Mouse (Mus musculus): ENCODE data around the gene Adgrf1.

The Adgrf1 gene

DNA sequence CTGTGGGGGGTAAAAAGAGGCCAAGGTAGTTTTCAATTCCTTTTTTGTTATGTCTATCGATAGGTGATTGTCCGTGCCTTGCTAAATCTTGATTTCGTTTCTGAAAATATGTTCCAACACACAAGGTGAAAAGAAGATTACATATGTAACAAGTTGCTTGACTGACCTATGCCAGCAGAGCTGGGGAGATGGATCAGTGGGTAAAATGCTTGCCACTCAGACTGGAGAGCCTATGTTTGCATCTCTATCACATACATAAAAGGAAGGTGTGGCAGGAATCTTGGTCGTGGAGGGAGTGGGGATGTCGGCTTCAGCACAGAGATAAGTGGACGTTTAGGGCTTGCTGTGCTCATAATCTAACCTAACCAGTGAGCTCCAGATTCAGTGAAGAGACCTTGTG is 93.8 kb downstream of the Adgrf1 start:
- no peak for DNase-seq

DNA sequence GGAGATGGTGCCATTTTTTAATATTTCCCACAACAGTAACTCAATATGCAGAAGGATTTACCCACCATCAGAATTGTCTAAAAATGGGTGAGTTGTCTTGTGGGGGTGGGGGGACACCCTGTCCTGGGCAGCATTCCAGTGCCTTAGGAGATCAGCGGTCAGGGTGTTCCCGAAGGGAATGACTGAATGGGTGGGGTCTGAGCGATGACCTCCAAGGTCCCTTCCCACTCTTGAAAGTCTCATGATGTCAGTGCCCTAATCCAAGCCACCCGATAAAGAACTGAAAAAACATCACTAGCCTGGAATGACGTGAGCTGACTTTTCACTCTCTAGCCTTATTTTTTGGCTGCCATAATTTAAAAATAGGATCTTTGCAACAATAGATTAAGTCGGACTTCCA is 95.2 kb downstream of the Adgrf1 start:
- no peak for DNase-seq

DNA sequence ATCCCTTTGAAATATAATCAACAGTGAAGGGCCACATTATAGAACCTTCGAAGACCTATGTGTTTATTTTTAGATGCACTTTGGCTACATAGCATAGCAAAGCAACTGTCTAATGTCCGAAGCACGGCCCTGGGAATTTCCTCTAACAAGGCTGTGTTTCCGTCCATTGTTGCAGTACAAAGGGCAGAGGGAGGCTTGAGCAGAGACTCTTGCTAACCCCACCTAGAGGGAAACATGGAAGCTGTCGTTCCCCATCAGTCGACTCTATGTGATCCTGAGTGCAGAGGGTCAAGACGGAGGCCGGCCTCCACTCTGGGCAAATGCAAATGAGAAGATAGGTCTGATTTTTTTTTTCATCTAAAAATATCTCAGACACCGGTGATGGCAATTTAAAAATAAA is 96.4 kb downstream of the Adgrf1 start:
- peak; percentile 42 for DNase-seq

DNA sequence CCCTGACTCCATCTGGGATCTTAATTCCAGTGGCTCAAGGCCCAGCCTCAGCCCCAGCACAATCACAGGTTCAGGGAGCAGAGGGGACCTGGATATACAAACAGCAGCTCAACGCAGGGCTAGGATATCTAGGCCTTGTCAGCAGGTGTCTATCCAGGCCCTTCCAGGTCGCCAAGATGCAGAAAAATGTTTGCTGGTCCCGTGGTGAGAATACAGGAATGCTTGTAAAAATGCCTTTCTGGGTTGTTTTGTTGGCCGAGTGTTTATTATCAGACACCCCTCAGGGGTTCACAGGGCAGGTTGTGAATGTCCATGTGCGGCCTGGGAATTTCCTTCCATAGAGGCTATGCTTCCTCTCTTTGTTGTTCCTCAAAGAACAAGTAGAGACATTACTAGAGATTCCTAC is 98.0 kb downstream of the Adgrf1 start:
- no peak for DNase-seq

DNA sequence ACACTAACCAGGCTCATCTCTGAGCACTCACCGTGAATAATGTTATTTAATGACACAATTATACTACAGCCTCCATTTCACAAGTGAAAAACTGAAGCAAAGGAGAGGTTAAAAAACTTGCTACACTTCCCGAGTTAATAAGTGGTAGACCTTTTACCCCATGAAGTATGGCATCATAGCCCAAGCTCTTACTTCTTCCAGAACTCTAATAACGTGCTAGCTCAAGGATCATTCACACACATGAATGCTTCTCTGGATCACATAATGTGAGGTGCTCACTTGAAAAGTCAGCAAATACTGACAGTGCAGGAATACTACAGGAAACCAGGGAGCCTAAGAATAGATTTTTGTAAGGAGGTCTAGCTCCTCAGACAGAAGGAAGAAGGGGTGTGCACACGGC is 102.5 kb downstream of the Adgrf1 start:
- no peak for DNase-seq

DNA sequence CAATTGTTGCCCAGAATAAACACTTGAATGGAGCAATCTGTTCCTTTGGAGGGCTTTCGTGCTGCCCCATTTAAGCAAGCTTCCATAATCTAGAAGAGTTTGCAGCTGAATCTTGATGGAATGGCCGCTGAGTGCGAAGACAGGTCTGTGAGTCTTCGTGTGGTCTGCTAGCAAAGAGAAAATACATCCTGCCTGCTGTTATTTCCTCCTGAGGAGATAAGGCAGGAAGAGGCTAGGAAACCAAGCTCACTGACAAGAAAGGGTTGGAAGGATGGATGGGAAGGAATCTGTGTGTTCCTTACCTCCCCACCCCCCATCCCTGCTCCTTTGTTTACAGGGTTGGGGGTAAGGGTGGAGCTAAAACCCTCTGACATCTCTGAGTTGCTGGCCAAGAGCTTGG is 103.9 kb downstream of the Adgrf1 start:
- no peak for DNase-seq

Measured in lung, postnatal 14 days (tissue).